Mouse (Mus musculus) embryonic fibroblast, embryonic 13.5 days (primary cell): ENCODE results near the gene Kirrel3.

Source experiments
- CTCF ChIP-seq: IDR thresholded peaks from 2 replicates; pipeline ENCODE4 v1.5.1; 2011; ENCODE audit warnings: mild to moderate bottlenecking, control low read depth, low read length, moderate library complexity, borderline replicate concordance; ENCODE audit not compliant: insufficient read depth
- POLR2A ChIP-seq: IDR thresholded peaks from 2 replicates; pipeline ENCODE4 v1.6.1; 2011; ENCODE audit warnings: low read depth, mild to moderate bottlenecking, control low read depth, low read length, moderate library complexity

DNA sequence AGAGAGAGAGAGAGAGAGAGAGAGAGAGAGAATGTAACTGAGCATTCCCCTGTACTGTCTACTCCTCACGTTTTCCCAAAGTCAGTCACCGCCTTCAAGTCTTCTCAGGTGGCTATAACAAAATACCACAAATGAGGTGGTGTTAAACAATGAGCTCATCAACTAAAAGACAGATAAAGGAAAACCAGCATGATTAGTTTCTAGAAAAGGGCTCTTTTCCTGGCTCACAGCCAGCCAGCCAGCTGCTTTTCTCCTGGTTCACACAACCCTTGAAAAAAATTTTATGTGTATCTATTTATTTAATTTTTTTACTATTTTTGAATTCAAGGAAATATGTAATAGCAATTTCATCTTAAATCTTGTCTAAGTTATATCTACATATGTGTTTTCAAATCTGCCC, 22.0 kb upstream of the Kirrel3 start:
- TF ChIP-seq CTCF (no peak), POLR2A (no peak)
